Mouse (Mus musculus) urinary bladder, adult 18-20 months (tissue): ENCODE measurements around the gene Gm9.
"Not testable (repeated sequence)": the region's sequence is repeated elsewhere in the genome, so short reads cannot be mapped to it uniquely, and the experiment has no call there.

Experiments
- DNase-seq, 2 experiments: peaks; one replicate each; pipeline ENCODE4 v3.0.0; 2022; ENCODE audit warnings: low spot score in 2 of 2, mixed read lengths in 2 of 2

Gene Gm9

DNA sequence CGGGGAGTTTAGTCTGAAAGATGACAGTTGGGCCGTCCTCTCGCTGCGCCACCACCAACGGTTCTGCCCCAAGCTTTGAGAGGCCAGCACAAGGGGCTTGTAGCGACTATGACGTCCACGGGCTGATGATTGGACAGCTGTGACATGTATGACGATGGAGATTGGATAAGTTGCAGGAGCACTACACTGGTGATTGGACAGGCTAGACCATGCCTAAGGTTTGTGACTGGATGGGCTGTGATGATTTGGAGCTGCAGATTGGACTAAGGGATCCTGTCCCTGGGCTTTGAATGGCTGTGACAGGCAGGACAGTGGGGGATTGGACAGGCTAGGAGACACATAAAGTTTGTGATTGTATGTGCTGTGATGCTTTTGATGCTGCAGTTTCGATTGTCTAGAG is at the start of gene Gm9:
Gene Gm9 (minus strand): TSS at position 101 of the 400 bp plus-strand sequence.
- DNase-seq: no peak

DNA sequence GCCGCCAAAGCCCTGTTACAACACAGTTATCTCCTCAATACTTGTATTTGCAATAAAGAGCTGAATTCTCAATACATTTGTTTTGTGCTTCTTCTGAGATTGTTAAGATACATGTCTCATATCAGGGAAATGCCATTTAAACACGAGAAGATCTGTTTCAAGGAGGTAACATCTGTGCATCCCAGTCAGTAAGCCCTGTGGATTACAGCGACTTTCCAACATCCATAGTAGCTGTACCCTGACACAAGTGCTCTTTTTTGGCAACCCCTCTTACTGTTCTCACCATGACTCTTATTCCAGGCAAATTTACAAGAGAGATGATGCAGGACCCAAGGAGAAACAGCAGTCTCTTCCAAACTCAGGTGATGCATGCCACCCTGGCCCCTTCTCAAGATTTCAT is 38.8 kb upstream of the Gm9 start, which contains the start of gene Rhox3a:
Gene Rhox3a (plus strand): TSS at position 301 of the 400 bp plus-strand sequence.
- not testable (repeated sequence) for DNase-seq

DNA sequence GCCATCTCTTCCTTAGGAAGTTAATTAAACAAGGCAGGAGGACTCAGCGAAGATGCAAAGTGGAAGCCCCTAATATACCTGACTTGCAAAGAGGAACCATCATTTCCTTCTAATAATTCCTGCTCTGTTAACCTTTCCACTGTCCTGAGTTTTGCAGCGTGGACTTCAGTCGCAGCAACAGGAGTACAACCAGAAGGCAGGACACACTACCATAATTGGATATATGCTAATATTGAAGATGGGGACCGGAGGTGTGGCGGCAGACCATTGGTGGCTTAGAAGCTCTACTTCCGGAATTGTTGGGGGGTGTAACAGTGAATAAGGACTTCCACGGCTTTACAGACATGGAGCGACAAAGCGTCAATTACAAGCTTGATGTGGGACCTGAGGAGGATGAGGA is 33.8 kb upstream of the Gm9 start, which contains the start of gene Rhox2a:
Gene Rhox2a (plus strand): TSS at position 301 of the 400 bp plus-strand sequence.
- not testable (repeated sequence) for DNase-seq

GRCm38 (mm10) chrX:37222158-37222557 is 11.3 kb upstream of the Gm9 start, which contains the start of gene Rhox1:
Gene Rhox1, minus strand, starts transcription at chrX:37222258.
- not testable (repeated sequence) for DNase-seq

DNA sequence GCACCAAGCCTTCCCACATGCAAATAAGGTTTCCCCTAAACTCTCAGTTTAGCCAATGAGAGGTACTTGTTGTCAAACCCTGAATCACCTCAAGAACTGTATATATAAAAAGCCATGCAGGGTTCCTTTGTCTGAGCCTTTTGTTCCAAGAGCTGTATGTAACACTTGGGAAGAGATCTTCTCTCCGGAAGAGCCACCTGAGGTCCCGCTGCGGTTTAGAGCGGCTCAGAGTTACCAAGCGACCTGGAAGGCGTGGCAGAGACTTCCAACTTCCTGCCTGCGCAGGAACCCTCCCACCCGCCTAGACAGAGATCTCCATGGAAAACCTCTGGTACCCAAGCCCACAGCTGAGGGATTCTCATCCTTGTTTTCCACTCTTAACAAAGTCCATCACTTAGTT is 12.2 kb downstream of the Gm9 start:
- no peak for DNase-seq

DNA sequence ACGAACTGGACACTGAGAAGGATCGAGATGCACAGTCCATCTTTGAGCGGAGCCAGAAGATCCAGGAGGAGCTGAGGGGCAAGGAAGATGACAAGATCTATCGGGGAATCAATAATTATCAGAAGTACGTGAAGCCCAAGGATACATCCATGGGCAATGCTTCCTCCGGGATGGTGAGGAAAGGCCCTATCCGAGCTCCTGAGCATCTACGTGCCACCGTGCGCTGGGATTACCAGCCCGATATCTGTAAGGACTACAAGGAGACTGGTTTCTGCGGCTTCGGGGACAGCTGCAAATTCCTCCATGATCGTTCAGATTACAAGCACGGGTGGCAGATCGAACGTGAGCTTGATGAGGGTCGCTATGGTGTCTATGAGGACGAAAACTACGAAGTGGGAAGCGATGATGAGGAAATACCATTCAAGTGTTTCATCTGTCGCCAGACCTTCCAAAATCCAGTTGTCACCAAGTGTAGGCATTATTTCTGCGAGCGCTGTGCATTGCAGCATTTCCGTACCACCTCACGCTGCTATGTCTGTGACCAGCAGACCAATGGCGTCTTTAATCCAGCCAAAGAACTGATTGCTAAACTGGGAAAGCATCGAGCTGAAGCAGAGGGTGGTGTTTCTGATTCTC is 19.0 kb downstream of the Gm9 start:
- DNase-seq: peak in 1 of 2 experiments; percentile 16

DNA sequence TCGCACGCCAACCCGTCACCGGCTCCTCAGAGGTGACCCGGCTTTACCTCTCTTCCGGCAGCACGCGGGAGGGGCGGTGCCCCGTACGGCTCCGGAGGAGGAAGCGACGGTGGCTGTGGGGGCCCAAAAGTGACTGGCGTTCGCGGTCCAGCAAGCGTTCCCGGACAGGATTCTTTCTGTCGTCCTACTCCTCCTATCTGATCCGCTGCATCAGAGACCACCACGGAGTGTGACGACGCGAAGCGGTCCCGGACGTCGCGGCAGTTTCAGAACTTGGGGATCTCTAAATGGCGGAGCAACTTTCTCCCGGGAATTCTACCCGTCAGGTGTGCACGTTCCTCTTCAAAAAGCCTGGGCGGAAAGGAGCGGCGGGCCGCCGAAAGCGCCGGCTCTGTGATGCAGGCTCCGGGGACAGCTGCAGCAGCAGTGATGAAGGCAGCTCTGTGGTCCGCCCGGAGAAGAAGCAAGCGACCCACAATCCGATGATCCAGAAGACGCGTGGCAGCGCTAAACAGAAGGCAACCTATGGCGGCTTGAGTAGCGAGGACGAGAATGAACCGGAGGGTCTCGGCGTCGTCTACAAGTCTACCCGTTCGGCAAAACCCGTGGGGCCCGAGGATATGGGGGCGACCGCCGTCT is 19.6 kb downstream of the Gm9 start, which contains the start of the genes Ndufa1 and Rnf113a1:
Gene Ndufa1 (minus strand): TSS at position 59 of the 639 bp plus-strand sequence.
Gene Rnf113a1 (plus strand): TSS at position 141 of the 639 bp plus-strand sequence.
- peak; percentile 69 to 75 for DNase-seq

GRCm38 (mm10) chrX:37190755-37191104 is 20.1 kb downstream of the Gm9 start:
- DNase-seq: no peak

DNA sequence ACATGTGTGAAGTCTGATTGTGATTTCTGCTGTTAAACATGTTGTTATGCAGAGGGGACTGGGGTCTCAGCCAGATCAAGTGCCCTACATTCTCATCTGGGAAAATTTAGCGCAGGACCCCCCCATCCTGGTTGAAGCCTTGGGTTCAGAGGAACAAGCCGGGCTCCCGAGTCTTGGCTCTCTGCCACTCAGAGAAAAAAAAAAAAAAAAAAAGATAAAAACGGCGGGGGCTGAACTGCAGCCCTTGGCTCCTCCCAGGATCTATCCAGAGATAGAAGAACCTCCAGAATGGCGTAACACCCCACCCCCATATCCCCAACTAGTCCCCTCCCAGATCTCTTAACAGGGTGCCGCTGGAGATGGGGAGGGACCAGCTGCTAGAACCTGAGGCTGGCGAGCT is 26.4 kb downstream of the Gm9 start:
- DNase-seq: not testable (repeated sequence)

DNA sequence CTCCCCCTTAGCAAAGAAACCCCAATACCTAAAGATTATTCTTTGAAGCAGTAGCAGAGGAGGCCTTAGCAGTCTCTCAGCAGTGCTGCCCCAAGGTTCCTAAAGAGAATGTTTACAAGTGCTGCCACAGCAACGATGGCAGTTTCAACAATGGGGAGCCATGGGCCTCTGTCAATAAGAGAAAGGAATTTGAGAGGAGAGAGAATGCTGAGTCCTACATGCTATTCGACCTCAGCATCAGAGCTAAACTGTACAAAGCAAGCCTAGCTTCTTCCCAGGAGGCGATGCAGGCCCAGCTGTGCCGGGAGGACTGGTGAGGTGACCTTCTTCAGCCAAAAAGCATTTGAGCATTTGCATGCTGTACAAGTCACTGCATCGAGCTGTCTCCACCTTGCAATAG is 42.1 kb downstream of the Gm9 start, which contains the start of gene Akap14:
Gene Akap14 (minus strand): TSS at position 101 of the 400 bp plus-strand sequence.
- DNase-seq: no peak

GRCm38 (mm10) chrX:37167085-37167484 is 43.8 kb downstream of the Gm9 start:
- no peak for DNase-seq

GRCm38 (mm10) chrX:37163115-37163514 is 47.7 kb downstream of the Gm9 start:
- no peak for DNase-seq

- DNase-seq: no peak
Measured at GRCm38 (mm10) chrX:37161169-37161568, 49.7 kb downstream of the Gm9 start.
